ENCODE assay signal across 21 mouse cellular contexts in genomic region chr6:22030381-22030780, GRCm38 (mm10). TPM values are rescaled to one million over a fixed set of nuclear protein-coding genes. Genes with fewer than 3 reads are reported as not detected.
A peak's percentile ranks its signal among the peaks of the same experiment; 100 is the strongest.
DNase-seq lines count a peak whose midpoint lies in the region; ATAC-seq and TF ChIP-seq lines count a peak whose summit lies in the region.
"Had no signal": no experiment of that assay in that cellular context is flagged by ENCODE, and none has a peak within 500 bp of the region (broad histone marks: within the 10 kb centered on the region; RNA-seq: fewer than 3 reads in every experiment).

No protein-coding gene starts in this region.

- no peaks in the 10 kb centered on the region for H3K9me3 ChIP-seq in lung, postnatal 0 days (ENCODE audit: low read length)
- H3K9me3 ChIP-seq: embryonic facial prominence, embryonic 13.5 days; heart, embryonic 12.5 days; intestine, embryonic 15.5 days; kidney, embryonic 15.5 days; lung, embryonic 15.5 days; midbrain, embryonic 13.5 days had no signal

- 0 out of 2 replicates have a peak, but pooled peaks have one; percentile 25 for TF ChIP-seq EP300 in lung, postnatal 0 days (IDR thresholded peaks at IDR 0.05)

- no peaks in the 10 kb centered on the region for H3K27me3 ChIP-seq in lung, postnatal 0 days (replicated peaks; ENCODE audit: insufficient read depth, low read length)
- H3K27me3 ChIP-seq: embryonic facial prominence, embryonic 13.5 days; heart, embryonic 12.5 days; intestine, embryonic 15.5 days; kidney, embryonic 15.5 days; lung, embryonic 15.5 days; midbrain, embryonic 13.5 days had no signal

- WGBS in lung, postnatal 0 days = 74% methylated on average over 7 of the region's 7 CpGs

- peaks cover 6% of the 10 kb centered on the region; the same call in 1 of the 2 replicates for H3K4me1 ChIP-seq in lung, postnatal 0 days (ENCODE audit: insufficient read depth, low read depth, low read length)
- H3K4me1 ChIP-seq: intestine, embryonic 15.5 days had no signal

- no peak for DNase-seq in frontal cortex, postnatal 14 days (ENCODE audit: low spot score in 2 of 2)
- no peak for DNase-seq in lung, postnatal 0 days (ENCODE audit: low spot score)
- DNase-seq in lung, postnatal 4 days = no peak
- peak; percentile 3 for DNase-seq in cerebellum, adult 9-11 months
- peak; percentile 40 for DNase-seq in telencephalon, adult 2 months (ENCODE audit: low read depth, low spot score)
- DNase-seq in neural tube, embryonic 10.5 days (ENCODE audit: extremely low spot score, low spot score) = no peak
- DNase-seq: B cell, adult 2 months; forebrain, postnatal 0 days; heart, postnatal 14 days; kidney, postnatal 4 days; right cerebral cortex, postnatal 14 days; thymus, adult 2 months had no signal

- H3K4me2 ChIP-seq in lung, postnatal 0 days (replicated peaks; ENCODE audit: low read depth, low read length) = no peak overlapping the region
- H3K4me2 ChIP-seq: embryonic facial prominence, embryonic 13.5 days; heart, embryonic 12.5 days; hindbrain, embryonic 14.5 days; intestine, embryonic 15.5 days; kidney, embryonic 15.5 days; lung, embryonic 15.5 days; midbrain, embryonic 13.5 days had no signal

- H3K27ac ChIP-seq in lung, postnatal 0 days (ENCODE audit: low read length) = no peak overlapping the region
- H3K27ac ChIP-seq: embryonic facial prominence, embryonic 13.5 days; hindbrain, embryonic 14.5 days; intestine, embryonic 15.5 days; kidney, embryonic 15.5 days; liver, embryonic 14.5 days; lung, embryonic 15.5 days; midbrain, embryonic 13.5 days had no signal

- no peak overlapping the region for H3K4me3 ChIP-seq in lung, postnatal 0 days (ENCODE audit: low read depth, low read length)
- H3K4me3 ChIP-seq: embryonic facial prominence, embryonic 13.5 days; heart, embryonic 12.5 days; intestine, embryonic 15.5 days; kidney, embryonic 15.5 days; lung, embryonic 15.5 days; midbrain, embryonic 13.5 days had no signal

- no peaks in the 10 kb centered on the region for H3K36me3 ChIP-seq in lung, postnatal 0 days (ENCODE audit: insufficient read depth, low read length)
- H3K36me3 ChIP-seq: embryonic facial prominence, embryonic 13.5 days; heart, embryonic 12.5 days; intestine, embryonic 15.5 days; lung, embryonic 15.5 days; midbrain, embryonic 13.5 days had no signal

- ATAC-seq in frontal cortex, adult (ENCODE audit: low TSS enrichment) = peak; percentile 77
- ATAC-seq in lung, postnatal 0 days = no peak
- ATAC-seq: forebrain, postnatal 0 days; intestine, embryonic 15.5 days; midbrain, embryonic 13.5 days had no signal

- no peak overlapping the region for H3K9ac ChIP-seq in lung, postnatal 0 days (replicated peaks; ENCODE audit: low read depth)
- H3K9ac ChIP-seq: embryonic facial prominence, embryonic 13.5 days; forebrain, postnatal 0 days; heart, embryonic 12.5 days; hindbrain, embryonic 14.5 days; intestine, embryonic 15.5 days; kidney, embryonic 15.5 days; liver, embryonic 14.5 days; lung, embryonic 15.5 days; midbrain, embryonic 13.5 days had no signal

- no peak for TF ChIP-seq CTCF in lung, postnatal 0 days (IDR thresholded peaks at IDR 0.05)

RNA-seq across cellular contexts. Expression of gene Cped1, which starts 44.7 kb away (rescaled TPM):
- 25.0 and 29.4 TPM in 2 replicates for polyA plus RNA-seq in lung, postnatal 0 days (2015; fragmentation: Nextera tagmentation; extraction: Ambion mirVana)

Comparison
In these comparisons a context has a peak if more than half of its experiments do, and no peak if none do; other contexts are left out.
1. DNase-seq: peak in cerebellum, adult 9-11 months (single experiment) and telencephalon, adult 2 months (single experiment); none in frontal cortex, postnatal 14 days (0 of 2), lung, postnatal 0 days (single experiment), lung, postnatal 4 days (0 of 2) and neural tube, embryonic 10.5 days (single experiment).